Mouse (Mus musculus) heart, adult 2 months (tissue): ENCODE results near the gene Samd4b.

Experiments
- CTCF ChIP-seq: fragments of 200-600 bp; IDR thresholded peaks from 2 replicates; pipeline ENCODE4 v1.8.1; 2022; ENCODE audit warnings: antibody characterized with exemption, mild to moderate bottlenecking, moderate library complexity
- EP300 ChIP-seq: fragments of 200-500 bp; IDR thresholded peaks from 2 replicates; pipeline ENCODE4 v1.6.1; 2011; ENCODE audit warnings: low read depth, low read length, control low read depth; ENCODE audit not compliant: insufficient read depth
- POLR2A ChIP-seq: fragments of 200-500 bp; IDR thresholded peaks from 2 replicates; pipeline ENCODE4 v1.6.1; 2011; ENCODE audit warnings: mild to moderate bottlenecking, low read depth, low read length, control low read depth; ENCODE audit not compliant: insufficient read depth

- TF ChIP-seq CTCF: no peak
- no peak for TF ChIP-seq POLR2A
- TF ChIP-seq EP300: no peak
These were observed 36.2 kb upstream of the Samd4b start for GRCm38 (mm10) chr7:28634128-28634527.
